Mouse (Mus musculus) embryonic fibroblast, embryonic 13.5 days (primary cell): ENCODE data around the gene Ccdc51. TPM values are rescaled to one million over a fixed set of nuclear protein-coding genes. Genes with fewer than 3 reads are reported as not detected.
"Not testable (repeated sequence)": the region's sequence is repeated elsewhere in the genome, so short reads cannot be mapped to it uniquely, and the experiment has no call there.

Source experiments
- H3K27ac ChIP-seq: 2 replicates; pipeline ENCODE4 v1.5.1; 2012; ENCODE audit warnings: low read length, control low read depth, inconsistent platforms; ENCODE audit not compliant: insufficient read depth
- H3K4me1 ChIP-seq: 2 replicates; pipeline ENCODE4 v1.6.1; 2011; ENCODE audit warnings: low read length; ENCODE audit not compliant: control insufficient read depth, insufficient read depth
- H3K4me3 ChIP-seq: 2 replicates; pipeline ENCODE4 v1.5.1; 2011; ENCODE audit warnings: mild to moderate bottlenecking, control low read depth, low read length; ENCODE audit not compliant: insufficient read depth
- CTCF ChIP-seq: IDR thresholded peaks from 2 replicates; pipeline ENCODE4 v1.5.1; 2011; ENCODE audit warnings: mild to moderate bottlenecking, control low read depth, low read length, moderate library complexity, borderline replicate concordance; ENCODE audit not compliant: insufficient read depth
- POLR2A ChIP-seq: IDR thresholded peaks from 2 replicates; pipeline ENCODE4 v1.6.1; 2011; ENCODE audit warnings: low read depth, mild to moderate bottlenecking, control low read depth, low read length, moderate library complexity
- polyA plus RNA-seq: library from polyadenylated mRNA; stranded (reverse); fragments of >200 nt; gene quantifications from 2 replicates; pipeline ENCODE4 v1.2.4, GENCODE M21; 2011; ENCODE audit warnings: low read depth; ENCODE audit not compliant: missing spikeins, insufficient read length

Gene Ccdc51
- polyA plus RNA-seq, 1 experiment, result 4.6 TPM

DNA sequence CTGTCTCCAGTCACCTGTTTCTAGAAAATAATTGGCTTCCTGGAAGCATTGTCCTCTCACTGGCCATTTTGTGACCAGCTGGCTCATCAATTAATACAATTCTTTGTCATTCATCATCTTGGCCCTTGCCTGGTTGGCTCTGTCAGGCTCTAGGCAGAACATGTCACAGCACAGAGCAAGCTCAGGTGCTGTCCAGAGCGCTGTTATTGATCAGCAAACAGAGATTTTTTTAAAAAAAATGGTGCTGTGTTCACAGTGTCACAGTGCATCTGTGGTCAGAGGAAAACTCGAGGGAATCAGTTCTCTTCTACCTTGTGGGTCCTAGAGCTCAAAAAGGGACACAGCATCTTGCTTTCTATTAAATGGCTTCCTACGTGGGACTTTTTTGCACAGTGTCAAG, 43.2 kb downstream of the Ccdc51 start:
- Histone ChIP-seq H3K4me3 (no peak overlapping the region), H3K4me1 (no peaks in the 10 kb centered on the region), H3K27ac (no peak overlapping the region)
- TF ChIP-seq POLR2A (no peak), CTCF (no peak)

DNA sequence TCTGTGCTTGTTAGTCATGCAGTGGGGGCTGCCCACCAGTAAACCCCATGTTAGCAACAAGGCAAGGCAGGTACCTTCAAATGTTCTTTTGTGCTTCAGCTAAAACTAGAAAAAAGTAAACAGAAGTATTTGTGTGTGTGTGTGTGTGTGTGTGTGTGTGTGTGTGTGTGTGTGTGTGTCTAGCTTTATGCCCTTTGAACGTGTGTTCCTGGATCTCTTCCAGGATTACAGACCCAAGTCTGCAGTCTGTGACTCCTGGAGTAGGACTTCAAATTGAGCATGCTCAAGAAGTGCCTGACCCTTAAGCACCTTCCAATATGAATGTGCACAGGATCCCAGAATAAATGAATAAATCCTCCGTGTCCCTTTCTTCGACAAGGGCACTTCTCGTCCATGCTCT, 44.8 kb downstream of the Ccdc51 start:
- no peak overlapping the region for H3K27ac ChIP-seq
- H3K4me3 ChIP-seq, result no peak overlapping the region
- TF ChIP-seq CTCF (no peak), POLR2A (no peak)
- H3K4me1 ChIP-seq, result no peaks in the 10 kb centered on the region

DNA sequence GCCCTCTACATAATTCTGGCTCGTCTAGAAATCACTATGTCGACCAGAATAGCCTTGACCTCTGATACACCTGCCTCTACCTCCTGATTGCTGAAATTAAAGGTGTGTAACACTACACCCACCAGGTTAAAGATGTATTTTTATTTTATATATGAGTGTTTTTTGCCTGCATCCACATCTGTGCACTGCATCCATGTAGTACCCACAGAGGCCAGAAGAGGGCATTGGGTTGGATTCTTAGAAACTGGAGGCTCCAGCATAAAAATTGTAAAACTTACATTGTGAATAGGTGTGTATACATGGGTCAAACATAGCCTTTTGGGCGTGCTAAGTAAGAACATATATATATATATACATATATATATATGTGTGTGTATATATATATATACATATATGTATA, 45.9 kb downstream of the Ccdc51 start:
- Histone ChIP-seq H3K4me1 (no peaks in the 10 kb centered on the region), H3K4me3 (no peak overlapping the region), H3K27ac (no peak overlapping the region)
- TF ChIP-seq POLR2A (no peak), CTCF (no peak)

DNA sequence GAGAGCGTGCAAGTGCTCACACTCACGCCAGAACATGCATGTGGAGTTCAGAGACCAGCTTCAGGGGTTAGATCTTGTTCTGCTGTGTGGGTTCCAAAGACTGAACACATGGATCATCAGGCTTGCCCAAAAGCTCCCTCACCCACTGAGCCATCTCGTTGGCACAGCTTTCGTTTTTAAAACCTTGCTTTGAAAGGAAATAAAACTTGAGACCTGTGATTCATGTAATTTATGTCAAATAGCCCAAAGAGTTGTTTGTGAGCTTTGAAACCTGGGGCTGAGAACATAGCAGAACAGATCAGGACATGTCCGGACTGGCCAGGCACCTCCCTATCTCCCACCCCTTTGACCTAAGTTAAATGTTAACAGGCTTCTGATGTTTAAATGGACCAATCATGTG, 47.8 kb downstream of the Ccdc51 start:
- Histone ChIP-seq H3K4me1 (no peaks in the 10 kb centered on the region), H3K27ac (no peak overlapping the region), H3K4me3 (no peak overlapping the region)
- no peak for TF ChIP-seq CTCF
- no peak for TF ChIP-seq POLR2A

DNA sequence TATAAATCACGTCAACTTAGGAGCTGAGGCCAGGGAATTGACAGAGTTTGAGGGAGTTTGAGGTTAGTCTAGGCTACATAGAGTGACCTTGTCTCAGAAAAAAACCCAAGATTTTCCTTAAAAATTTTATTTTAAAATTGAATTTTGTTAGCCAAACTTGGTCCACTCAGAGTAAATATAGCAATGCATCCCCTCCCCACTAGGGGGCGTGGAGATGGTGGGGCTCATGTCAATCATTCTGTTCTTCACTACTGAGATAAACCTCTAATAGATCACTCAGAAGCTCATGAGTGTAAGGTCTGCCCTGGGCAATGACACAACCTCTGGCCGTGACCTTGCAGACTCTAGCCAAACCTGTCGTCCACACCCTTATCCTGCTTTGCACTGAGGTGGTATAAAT, 58.1 kb downstream of the Ccdc51 start:
- not testable (repeated sequence) for H3K27ac ChIP-seq, H3K4me3 ChIP-seq, H3K4me1 ChIP-seq

Other genes starting within 250 kb of the Ccdc51 start
- 9.7 and 10.1 TPM in 2 replicates for gene Slc26a6, start 229.2 kb upstream of the Ccdc51 start, polyA plus RNA-seq
- not detected in 2 replicates for gene Tmem89, start 167.9 kb upstream of the Ccdc51 start, polyA plus RNA-seq
- 165 and 176 TPM in 2 replicates for gene Uqcrc1, start 145.9 kb upstream of the Ccdc51 start, polyA plus RNA-seq
- 48.8 and 70.7 TPM in 2 replicates for gene Col7a1, start 128.9 kb upstream of the Ccdc51 start, polyA plus RNA-seq
- gene Ucn2, start 96.5 kb upstream of the Ccdc51 start, polyA plus RNA-seq, result 1.7 and 1.9 TPM in 2 replicates
- gene Pfkfb4, start 90.7 kb upstream of the Ccdc51 start, polyA plus RNA-seq, result 6.0 and 7.1 TPM in 2 replicates
- 230 and 252 TPM in 2 replicates for gene Shisa5, start 43.9 kb upstream of the Ccdc51 start, polyA plus RNA-seq
- 8.2 and 12.8 TPM in 2 replicates for gene Trex1, start 22.8 kb upstream of the Ccdc51 start, polyA plus RNA-seq
- gene Atrip, start 8.4 kb upstream of the Ccdc51 start, polyA plus RNA-seq, result 12.5 and 13.0 TPM in 2 replicates
- 411 and 552 TPM in 2 replicates for gene Tma7, start 94 bp downstream of the Ccdc51 start, polyA plus RNA-seq
- gene Plxnb1, start 12.9 kb downstream of the Ccdc51 start, polyA plus RNA-seq, result 8.0 and 12.0 TPM in 2 replicates
- not detected in 2 replicates for gene Fbxw21, start 79.5 kb downstream of the Ccdc51 start, polyA plus RNA-seq
- not detected in 2 replicates for gene Fbxw13, start 113.5 kb downstream of the Ccdc51 start, polyA plus RNA-seq
- not detected in 2 replicates for gene Fbxw20, start 152.3 kb downstream of the Ccdc51 start, polyA plus RNA-seq
- gene Fbxw14, start 205.2 kb downstream of the Ccdc51 start, polyA plus RNA-seq, result not detected in 2 replicates